Mouse (Mus musculus) intestine, postnatal 0 days (tissue): Measurements from ENCODE around the gene Chst3. TPM values are rescaled to one million over a fixed set of nuclear protein-coding genes. Genes with fewer than 3 reads are reported as not detected.
A peak's percentile ranks its signal among the peaks of the same experiment; 100 is the strongest.
"Not testable (repeated sequence)": the region's sequence is repeated elsewhere in the genome, so short reads cannot be mapped to it uniquely, and the experiment has no call there.

Experiments used
- ATAC-seq: fragments of 200-750 bp; cut with Nextera tagmentation; 2 replicates; pipeline ENCODE4 v1.8.0; 2017; ENCODE audit warnings: mild to moderate bottlenecking, moderate TSS enrichment, moderate library complexity
- H3K27ac ChIP-seq: fragments of 300-500 bp; sonication (generic); 2 replicates; pipeline ENCODE4 v1.5.1; 2014; ENCODE audit warnings: mild to moderate bottlenecking, low read depth, low read length, moderate library complexity
- H3K27me3 ChIP-seq: fragments of 300-500 bp; sonication (generic); replicated peaks from 2 replicates; pipeline ENCODE4 v1.6.1; 2014; ENCODE audit warnings: low read length, mixed read lengths; ENCODE audit not compliant: control insufficient read depth, insufficient read depth
- H3K36me3 ChIP-seq: fragments of 300-500 bp; sonication (generic); 2 replicates; pipeline ENCODE4 v1.6.1; 2014; ENCODE audit warnings: mild to moderate bottlenecking, moderate library complexity; ENCODE audit not compliant: control insufficient read depth, insufficient read depth
- H3K4me1 ChIP-seq: fragments of 300-500 bp; sonication (generic); replicated peaks from 2 replicates; pipeline ENCODE4 v1.6.1; 2014; ENCODE audit warnings: antibody characterized with exemption, low read length, mixed read lengths; ENCODE audit not compliant: control insufficient read depth, insufficient read depth
- H3K4me2 ChIP-seq: fragments of 300-500 bp; sonication (generic); replicated peaks from 2 replicates; pipeline ENCODE4 v1.6.1; 2014; ENCODE audit warnings: low read depth, mild to moderate bottlenecking, moderate library complexity
- H3K4me3 ChIP-seq: fragments of 300-500 bp; sonication (generic); 2 replicates; pipeline ENCODE4 v1.5.1; 2014; ENCODE audit warnings: low read depth, low read length
- H3K9ac ChIP-seq: fragments of 300-500 bp; sonication (generic); 2 replicates; pipeline ENCODE4 v1.6.1; 2014; ENCODE audit warnings: mild to moderate bottlenecking, low read depth, low read length
- H3K9me3 ChIP-seq: fragments of 300-500 bp; sonication (generic); 2 replicates; pipeline ENCODE4 v1.6.1; 2016; ENCODE audit warnings: mixed run types; ENCODE audit not compliant: control insufficient read depth
- CTCF ChIP-seq: sonication (generic); IDR thresholded peaks from 2 replicates; pipeline ENCODE4 v1.5.1; 2016; ENCODE audit warnings: low read depth, mild to moderate bottlenecking, control low read depth, antibody characterized with exemption, moderate library complexity
- WGBS: fragments of 180-500 bp; shearing (Covaris S2); extraction: QIAGEN DNeasy Blood & Tissue Kit; methylation state at CpG from one replicate; pipeline ENCODE4 v1.1.7; 2014; 5-methylcytosine and 5-hydroxymethylcytosine counted together
- polyA plus RNA-seq: library from polyadenylated mRNA; unstranded; fragments of >200 nt; fragmentation: Nextera tagmentation; extraction: Ambion mirVana; gene quantifications from 2 replicates; pipeline ENCODE4 v1.2.1, GENCODE M21; 2015

The Chst3 gene
- polyA plus RNA-seq, 1 experiment from 2014 or later, result 0.27 TPM

DNA sequence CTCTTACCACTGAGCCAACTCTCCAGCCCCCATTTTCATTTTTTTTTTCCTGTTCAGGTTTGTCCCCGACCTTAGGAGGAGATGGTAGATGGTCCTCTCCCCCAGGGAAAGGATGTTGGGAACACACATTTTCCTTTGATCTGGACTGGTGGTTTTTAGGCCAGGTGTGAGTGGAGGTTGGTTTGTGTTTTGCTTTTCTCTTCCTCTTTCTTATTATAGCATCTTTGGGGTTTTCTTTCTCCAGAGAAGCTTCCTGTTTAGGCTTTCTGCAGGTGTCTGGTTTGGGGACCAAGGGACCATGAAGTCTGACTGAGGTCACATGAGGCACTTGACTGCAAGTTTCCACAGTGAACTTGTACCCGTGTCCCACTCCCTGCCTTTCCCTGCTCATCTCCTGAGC, 50.8 kb downstream of the Chst3 start:
- no peak for TF ChIP-seq CTCF
- Histone ChIP-seq H3K9ac (no peak overlapping the region), H3K36me3 (no peaks in the 10 kb centered on the region), H3K9me3 (no peaks in the 10 kb centered on the region), H3K4me3 (no peak overlapping the region), H3K27me3 (no peaks in the 10 kb centered on the region), H3K27ac (no peak overlapping the region), H3K4me2 (no peak overlapping the region), H3K4me1 (no peaks in the 10 kb centered on the region)
- WGBS, result 69% methylated on average over 2 of the region's 2 CpGs
- no peak for ATAC-seq

DNA sequence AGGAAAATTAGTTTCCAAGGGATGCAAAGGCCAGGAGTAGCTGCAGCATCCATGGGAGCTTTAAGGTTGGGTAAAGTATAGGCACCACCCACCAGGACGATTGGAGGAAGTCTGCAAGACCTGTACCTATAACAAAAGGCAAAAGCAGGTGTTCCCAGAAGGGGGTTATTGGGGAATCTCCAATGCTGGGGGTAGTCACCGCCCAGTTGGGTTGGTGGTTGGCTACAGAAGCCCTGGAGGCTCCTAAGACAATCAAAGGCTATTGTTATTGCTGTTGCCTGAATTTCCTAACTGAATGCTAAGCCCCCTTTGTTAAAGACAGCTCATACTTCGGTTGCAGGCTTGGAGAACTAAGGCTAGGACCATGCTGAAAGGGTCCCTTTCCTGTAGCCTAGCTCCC, 53.0 kb downstream of the Chst3 start:
- 53% methylated on average over 3 of the region's 3 CpGs for WGBS
- no peak for ATAC-seq
- no peak for TF ChIP-seq CTCF
- Histone ChIP-seq H3K36me3 (no peaks in the 10 kb centered on the region), H3K9ac (no peak overlapping the region), H3K27me3 (no peaks in the 10 kb centered on the region), H3K4me3 (no peak overlapping the region), H3K4me1 (no peaks in the 10 kb centered on the region), H3K4me2 (no peak overlapping the region), H3K9me3 (no peaks in the 10 kb centered on the region), H3K27ac (no peak overlapping the region)

DNA sequence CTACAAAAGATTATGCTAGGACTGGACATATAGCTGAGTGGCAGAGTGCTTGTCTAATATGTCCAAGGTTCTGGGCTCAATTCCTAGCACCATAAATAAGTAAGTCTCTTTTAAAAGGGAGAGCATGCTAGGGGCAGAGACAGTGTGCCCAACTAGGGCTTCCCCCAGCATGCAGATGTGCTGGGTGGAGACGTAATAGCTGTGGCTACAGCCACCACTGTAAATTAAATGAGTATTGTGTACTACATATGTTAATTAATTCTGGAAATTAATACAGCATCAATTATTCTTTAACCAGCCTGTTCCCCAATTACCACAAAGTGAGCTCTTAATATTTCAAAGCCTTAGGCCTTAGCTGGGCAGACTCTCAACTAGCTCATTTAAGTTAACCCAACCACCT, 54.2 kb downstream of the Chst3 start:
- WGBS, result 72% methylated on average over 1 of the region's 1 CpGs

DNA sequence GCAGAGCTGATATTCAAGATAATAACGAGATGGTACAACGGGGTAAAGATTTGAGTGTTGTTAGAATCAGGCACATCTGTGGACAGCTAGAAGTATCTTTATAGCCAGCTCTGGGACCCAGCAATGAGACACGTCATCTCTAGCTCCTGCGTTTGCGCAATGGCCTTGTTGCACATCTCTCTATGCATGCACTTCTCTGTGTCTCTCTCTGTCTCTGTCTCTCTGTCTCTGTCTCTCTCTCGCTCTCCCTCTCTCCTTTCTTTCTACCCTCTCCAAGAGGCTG, 56.1 kb downstream of the Chst3 start:
- no peak overlapping the region for H3K9ac ChIP-seq
- H3K9me3 ChIP-seq, result no peaks in the 10 kb centered on the region
- no peak overlapping the region for H3K4me2 ChIP-seq
- no peaks in the 10 kb centered on the region for H3K36me3 ChIP-seq
- H3K4me1 ChIP-seq, result no peaks in the 10 kb centered on the region
- H3K27ac ChIP-seq, result no peak overlapping the region
- no peak overlapping the region for H3K4me3 ChIP-seq
- 79% methylated on average over 6 of the region's 6 CpGs for WGBS
- no peak for TF ChIP-seq CTCF
- no peaks in the 10 kb centered on the region for H3K27me3 ChIP-seq
- ATAC-seq, result no peak

More for the DNA sequence above, 54.2 kb downstream of the Chst3 start:
- Histone ChIP-seq H3K9ac (no peak overlapping the region), H3K27ac (no peak overlapping the region), H3K36me3 (no peaks in the 10 kb centered on the region), H3K27me3 (no peaks in the 10 kb centered on the region), H3K9me3 (no peaks in the 10 kb centered on the region), H3K4me2 (no peak overlapping the region), H3K4me3 (no peak overlapping the region), H3K4me1 (no peaks in the 10 kb centered on the region)
- no peak for TF ChIP-seq CTCF
- ATAC-seq, result no peak

DNA sequence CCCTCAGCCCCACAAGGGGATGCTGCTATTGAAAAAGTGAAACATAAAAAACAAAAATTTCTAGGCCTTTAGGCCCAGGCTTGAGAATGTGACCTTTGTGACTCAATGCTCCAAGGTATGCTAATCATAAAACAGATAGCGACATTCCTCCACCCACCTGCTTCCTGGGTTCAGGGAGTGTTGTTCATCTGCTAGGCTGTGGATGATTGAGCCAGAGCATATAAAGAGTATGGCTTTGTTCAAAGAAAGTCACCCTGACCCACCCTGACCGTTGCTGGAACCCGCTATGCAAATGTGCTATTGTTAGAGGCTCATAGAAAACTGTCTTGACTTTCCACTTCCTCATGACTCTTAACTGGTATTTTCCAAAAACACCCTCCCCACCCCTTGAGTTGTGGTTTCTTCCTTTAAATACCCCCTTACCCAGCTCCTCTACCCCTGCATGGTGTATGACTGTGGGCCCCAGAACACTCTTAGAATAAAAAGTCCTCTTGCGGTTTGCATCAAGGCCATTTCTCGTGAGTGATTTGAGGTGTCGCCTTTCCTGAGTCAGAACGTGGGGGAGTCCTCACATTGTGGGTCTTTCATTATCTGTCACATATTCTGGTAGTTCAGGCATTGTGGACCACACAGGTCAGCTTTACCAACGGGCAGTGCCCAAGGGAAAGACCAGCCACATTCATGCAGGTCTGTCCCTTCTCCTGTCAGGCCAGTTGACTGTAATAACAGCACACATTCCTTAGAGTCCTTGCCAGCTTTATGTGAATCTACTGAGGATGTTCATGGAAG, 56.7 kb downstream of the Chst3 start:
- not testable (repeated sequence) for H3K4me3 ChIP-seq, H3K4me1 ChIP-seq, H3K27me3 ChIP-seq, H3K4me2 ChIP-seq, H3K9ac ChIP-seq, H3K36me3 ChIP-seq, H3K9me3 ChIP-seq
- H3K27ac ChIP-seq, result 0 out of 2 replicates have a peak overlapping the region, but pooled peaks have one; percentile 17
- WGBS, result 69% methylated on average over 8 of the region's 8 CpGs
- ATAC-seq, result peak; percentile 75

DNA sequence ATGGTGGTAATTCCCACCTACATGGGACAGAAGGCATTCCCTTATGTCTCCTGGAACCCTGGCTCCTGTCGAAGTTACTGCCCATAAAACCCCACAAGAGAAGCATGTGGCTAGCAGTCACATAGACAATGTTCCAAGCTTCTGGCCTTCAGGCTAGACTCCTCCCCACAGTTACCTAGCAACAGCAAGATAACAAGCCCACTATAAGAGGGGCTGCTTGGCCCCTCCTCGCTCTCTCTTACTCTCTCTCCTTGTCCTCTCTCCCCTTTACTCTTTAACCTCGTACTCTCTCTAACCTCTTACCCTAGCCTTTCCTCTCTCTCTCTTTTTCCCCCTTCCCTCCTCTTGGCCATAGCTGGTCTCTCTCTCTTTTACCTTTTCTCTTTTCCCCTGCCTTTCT, 57.7 kb downstream of the Chst3 start:
- 52% methylated on average over 3 of the region's 3 CpGs for WGBS
- H3K27me3 ChIP-seq, H3K4me3 ChIP-seq, H3K9ac ChIP-seq, H3K9me3 ChIP-seq, ATAC-seq, H3K4me1 ChIP-seq, H3K36me3 ChIP-seq, H3K27ac ChIP-seq, H3K4me2 ChIP-seq: not testable (repeated sequence)

DNA sequence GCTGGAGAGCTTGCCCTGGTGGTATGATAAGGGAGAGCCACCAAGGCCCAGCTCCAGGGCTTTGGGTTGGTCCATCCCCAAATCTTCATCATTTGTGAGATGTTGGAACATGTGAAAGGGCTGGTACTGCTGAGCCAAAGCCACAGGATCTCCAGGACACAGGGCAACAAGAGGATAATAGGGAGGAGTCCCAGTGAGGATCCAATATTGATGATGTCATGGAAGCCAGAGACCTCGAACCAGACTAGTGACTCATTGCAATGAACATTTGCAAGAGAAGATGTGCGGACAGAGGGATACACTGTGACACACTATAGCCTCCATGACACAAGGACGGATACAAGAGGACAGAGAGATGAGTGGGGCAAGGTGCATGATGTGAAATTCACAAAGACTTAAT, 60.9 kb downstream of the Chst3 start:
- Histone ChIP-seq H3K27me3 (no peaks in the 10 kb centered on the region), H3K9me3 (no peaks in the 10 kb centered on the region), H3K9ac (no peak overlapping the region), H3K36me3 (no peaks in the 10 kb centered on the region), H3K27ac (no peak overlapping the region), H3K4me2 (no peak overlapping the region), H3K4me3 (no peak overlapping the region), H3K4me1 (no peaks in the 10 kb centered on the region)
- TF ChIP-seq CTCF, result no peak
- 89% methylated on average over 3 of the region's 3 CpGs for WGBS
- no peak for ATAC-seq
